Mouse (Mus musculus) gastrocnemius, adult 18-20 months (tissue): Measurements from ENCODE around the gene Shpk. TPM values are rescaled to one million over a fixed set of nuclear protein-coding genes. Genes with fewer than 3 reads are reported as not detected.

Source experiments
- DNase-seq: peaks from one replicate; pipeline ENCODE4 v3.0.0; 2021; ENCODE audit warnings: low spot score
- total RNA-seq, 2 experiments: library from RNA; stranded (reverse); gene quantifications; 2 replicates each; pipeline ENCODE4 v1.2.3; 2021

Shpk gene
- total RNA-seq, 2 experiments from 2014 or later = 0.39 to 0.40 TPM

DNA sequence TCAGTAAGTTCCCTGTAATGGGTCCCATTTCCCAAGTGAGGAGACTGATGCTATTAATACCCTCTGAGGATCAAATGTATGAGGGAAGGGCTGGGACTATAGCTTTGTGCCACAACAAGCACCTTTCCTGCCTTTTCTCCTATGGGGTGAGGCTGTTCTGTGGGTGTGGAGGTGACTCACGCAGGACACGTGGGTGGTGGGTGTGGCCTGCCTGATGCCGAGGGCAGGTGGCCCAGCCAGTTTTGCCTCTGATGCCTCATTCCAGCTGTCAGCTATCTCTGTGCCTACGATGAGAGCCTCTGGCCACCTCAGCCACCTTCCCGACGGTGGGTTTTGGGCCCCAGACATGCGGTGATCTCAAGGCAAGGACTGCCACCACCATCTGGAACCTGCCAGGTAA is 68.0 kb downstream of the Shpk start, which contains the start of gene Trpv3:
TSS of gene Trpv3 (plus strand) at position 122 of the 400 bp plus-strand sequence.
- DNase-seq = no peak

Other genes starting within 250 kb of the Shpk start
- 1 to 10 TPM; 4.3 to 6.0 TPM for gene Atp2a3, start 238.3 kb upstream of the Shpk start, total RNA-seq
- gene P2rx1, start 200.4 kb upstream of the Shpk start, total RNA-seq = under 1 TPM; 0.62 to 0.78 TPM
- gene Camkk1, start 180.5 kb upstream of the Shpk start, total RNA-seq = under 1 TPM; 0.55 to 0.64 TPM
- gene Ncbp3, start 151.7 kb upstream of the Shpk start, total RNA-seq = 1 to 10 TPM; 2.3 to 2.4 TPM
- under 1 TPM in 1 of 2 experiments, not detected in 1; 0.12 TPM for gene Itgae, start 108.9 kb upstream of the Shpk start, total RNA-seq
- under 1 TPM in 1 of 2 experiments, not detected in 1; 0.12 TPM for gene Haspin, start 61.2 kb upstream of the Shpk start, total RNA-seq
- gene P2rx5, start 39.0 kb upstream of the Shpk start, total RNA-seq = 1 to 10 TPM; 8.1 to 8.4 TPM
- gene Emc6, start 22.4 kb upstream of the Shpk start, total RNA-seq = 10 to 100 TPM; 84.7 to 88.1 TPM
- 10 to 100 TPM in 1 of 2 experiments, 1 to 10 TPM in 1; 7.8 to 12.0 TPM for gene Tax1bp3, start 22.4 kb upstream of the Shpk start, total RNA-seq
- 1 to 10 TPM; 4.4 to 5.7 TPM for gene Ctns, start 418 bp upstream of the Shpk start, total RNA-seq
- under 1 TPM; 0.09 to 0.24 TPM for gene Trpv1, start 34.8 kb downstream of the Shpk start, total RNA-seq
- not detected for gene Trpv3, start 67.9 kb downstream of the Shpk start, total RNA-seq
- gene Aspa, start 130.1 kb downstream of the Shpk start, total RNA-seq = 1 to 10 TPM; 3.9 to 5.4 TPM
- gene Gm49340, start 130.3 kb downstream of the Shpk start, total RNA-seq = not detected
- not detected for gene Spata22, start 130.3 kb downstream of the Shpk start, total RNA-seq
- not detected for gene Olfr20, start 151.3 kb downstream of the Shpk start, total RNA-seq
- not detected for gene Olfr376, start 171.8 kb downstream of the Shpk start, total RNA-seq
- gene Olfr1, start 200.2 kb downstream of the Shpk start, total RNA-seq = not detected
- not detected for gene Olfr378, start 229.0 kb downstream of the Shpk start, total RNA-seq